Mouse (Mus musculus) kidney, embryonic 16.5 days (tissue): ENCODE measurements around the gene Cdk2ap2. TPM values are rescaled to one million over a fixed set of nuclear protein-coding genes. Genes with fewer than 3 reads are reported as not detected.
"Not testable (repeated sequence)": the region's sequence is repeated elsewhere in the genome, so short reads cannot be mapped to it uniquely, and the experiment has no call there.

ENCODE experiments used
- ATAC-seq: fragments of 200-750 bp; cut with Nextera tagmentation; 2 replicates; pipeline ENCODE4 v1.8.0; 2017; ENCODE audit warnings: moderate TSS enrichment; ENCODE audit not compliant: low FRiP score, low TSS enrichment
- H3K27ac ChIP-seq: fragments of 300-500 bp; sonication (generic); 2 replicates; pipeline ENCODE4 v1.5.1; 2014; ENCODE audit warnings: low read length
- H3K27me3 ChIP-seq: fragments of 300-500 bp; sonication (generic); 2 replicates; pipeline ENCODE4 v1.6.1; 2014; ENCODE audit warnings: low read length, control low read depth, mixed read lengths; ENCODE audit not compliant: insufficient read depth
- H3K36me3 ChIP-seq: fragments of 300-500 bp; sonication (generic); 2 replicates; pipeline ENCODE4 v1.6.1; 2014; ENCODE audit warnings: low read length, control low read depth, mixed read lengths; ENCODE audit not compliant: insufficient read depth
- H3K4me1 ChIP-seq: fragments of 300-500 bp; sonication (generic); 2 replicates; pipeline ENCODE4 v1.6.1; 2014; ENCODE audit warnings: low read length, control low read depth, mixed read lengths; ENCODE audit not compliant: insufficient read depth
- H3K4me2 ChIP-seq: fragments of 300-500 bp; sonication (generic); replicated peaks from 2 replicates; pipeline ENCODE4 v1.6.1; 2014; ENCODE audit warnings: low read depth, low read length
- H3K4me3 ChIP-seq: fragments of 300-500 bp; sonication (generic); 2 replicates; pipeline ENCODE4 v1.5.1; 2014; ENCODE audit warnings: mild to moderate bottlenecking, low read length
- H3K9ac ChIP-seq: fragments of 300-500 bp; sonication (generic); replicated peaks from 2 replicates; pipeline ENCODE4 v1.6.1; 2014; ENCODE audit warnings: low read length
- H3K9me3 ChIP-seq: fragments of 300-500 bp; sonication (generic); 2 replicates; pipeline ENCODE4 v1.6.1; 2016; ENCODE audit warnings: low read length, control low read depth
- WGBS: fragments of 180-500 bp; shearing (Covaris S2); extraction: QIAGEN DNeasy Blood & Tissue Kit; methylation state at CpG from one replicate; pipeline ENCODE4 v1.1.7; 2014; 5-methylcytosine and 5-hydroxymethylcytosine counted together
- polyA plus RNA-seq: library from polyadenylated mRNA; unstranded; fragments of >200 nt; fragmentation: Nextera tagmentation; extraction: Ambion mirVana; gene quantifications from 2 replicates; pipeline ENCODE4 v1.2.1, GENCODE M21; 2015

Gene Cdk2ap2
- polyA plus RNA-seq, 1 experiment from 2014 or later: 138 TPM

DNA sequence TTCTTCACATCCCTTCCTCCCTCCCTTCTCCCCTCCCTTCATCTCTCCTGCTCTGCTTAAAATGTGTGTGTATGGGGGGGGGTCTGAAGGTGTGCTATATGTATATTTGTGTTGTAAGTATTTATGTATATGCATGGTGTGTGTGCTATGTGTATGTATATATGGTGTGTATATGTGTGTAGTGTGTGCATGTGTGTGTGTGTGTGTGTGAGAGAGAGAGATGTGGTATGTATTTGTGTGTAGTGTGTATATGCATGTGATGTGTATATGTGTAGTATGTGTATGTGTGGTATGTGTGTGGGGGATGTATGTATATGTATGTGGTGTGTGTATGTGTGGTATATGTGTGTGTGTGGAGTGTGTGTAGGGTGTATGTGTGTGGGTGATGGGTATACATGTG is 30.1 kb upstream of the Cdk2ap2 start:
- no peaks in the 10 kb centered on the region for H3K9me3 ChIP-seq
- no peak overlapping the region for H3K4me3 ChIP-seq
- 0 out of 2 replicates have a peak, but pooled peaks cover 4% of the 10 kb centered on the region for H3K4me1 ChIP-seq
- H3K36me3 ChIP-seq: no peaks in the 10 kb centered on the region
- no peaks in the 10 kb centered on the region for H3K27me3 ChIP-seq
- no peak overlapping the region for H3K4me2 ChIP-seq
- ATAC-seq: no peak
- H3K27ac ChIP-seq: no peak overlapping the region
- H3K9ac ChIP-seq: no peak overlapping the region

DNA sequence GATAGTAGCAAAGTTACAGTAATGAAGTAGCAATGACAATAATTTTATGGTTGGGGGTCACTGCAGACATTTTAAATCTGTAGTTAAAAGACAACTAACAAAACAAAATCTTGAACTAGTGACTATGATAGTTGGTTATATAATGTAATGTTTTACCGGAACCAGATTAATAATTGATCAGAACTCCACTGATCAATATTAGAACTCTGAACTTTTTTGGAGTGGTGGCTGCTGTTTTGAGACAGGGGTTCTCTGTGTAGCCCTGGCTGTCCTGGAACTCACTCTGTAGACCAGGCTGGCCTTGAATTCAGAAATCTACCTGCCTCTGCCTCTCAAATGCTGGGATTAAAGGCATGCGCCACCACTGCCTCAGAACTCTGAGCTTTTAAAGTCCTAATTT is 28.7 kb upstream of the Cdk2ap2 start:
- not testable (repeated sequence) for H3K4me2 ChIP-seq, H3K4me3 ChIP-seq, H3K9me3 ChIP-seq, H3K36me3 ChIP-seq, H3K27ac ChIP-seq, H3K27me3 ChIP-seq, H3K9ac ChIP-seq, ATAC-seq, H3K4me1 ChIP-seq
- 87% methylated on average over 2 of the region's 2 CpGs for WGBS

DNA sequence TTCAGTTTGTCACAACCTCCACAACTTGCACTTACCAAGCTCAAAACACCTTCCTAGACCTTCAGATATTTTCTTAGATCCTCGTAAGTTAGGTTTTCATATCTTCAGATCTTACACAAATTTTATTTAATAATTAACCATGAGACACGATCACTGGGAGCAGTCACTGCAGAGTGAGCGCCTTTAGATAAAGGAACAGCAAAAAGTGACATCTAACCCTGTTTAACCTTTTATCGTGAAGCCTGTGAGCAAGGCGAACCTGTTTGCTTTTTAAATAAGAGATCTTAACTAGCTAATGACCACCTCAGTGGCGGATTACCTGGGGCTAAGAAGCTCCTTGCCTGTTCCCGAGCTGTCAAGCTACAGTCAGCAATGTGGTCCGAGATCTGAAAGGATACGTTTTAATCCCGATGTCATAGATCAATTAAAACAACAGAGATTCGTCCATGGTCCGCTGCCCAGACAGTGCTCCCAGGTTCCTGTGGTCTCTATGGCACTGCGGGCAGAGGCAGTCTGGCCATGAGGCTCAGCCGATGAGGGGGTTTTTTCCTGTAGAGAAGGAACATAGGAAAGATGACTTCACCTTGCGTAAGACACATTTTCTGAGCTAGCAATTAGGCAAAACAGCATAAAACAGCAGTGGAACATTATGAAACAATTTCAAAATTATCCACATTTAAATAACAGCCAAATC is 28.1 kb upstream of the Cdk2ap2 start:
- Histone ChIP-seq H3K4me2 (no peak overlapping the region), H3K27me3 (no peaks in the 10 kb centered on the region), H3K27ac (no peak overlapping the region), H3K36me3 (no peaks in the 10 kb centered on the region), H3K9me3 (no peaks in the 10 kb centered on the region), H3K4me3 (no peak overlapping the region), H3K4me1 (peaks cover 4% of the 10 kb centered on the region; the same call in 1 of the 2 replicates), H3K9ac (no peak overlapping the region)
- no peak for ATAC-seq
- WGBS: 59% methylated on average over 15 of the region's 15 CpGs

DNA sequence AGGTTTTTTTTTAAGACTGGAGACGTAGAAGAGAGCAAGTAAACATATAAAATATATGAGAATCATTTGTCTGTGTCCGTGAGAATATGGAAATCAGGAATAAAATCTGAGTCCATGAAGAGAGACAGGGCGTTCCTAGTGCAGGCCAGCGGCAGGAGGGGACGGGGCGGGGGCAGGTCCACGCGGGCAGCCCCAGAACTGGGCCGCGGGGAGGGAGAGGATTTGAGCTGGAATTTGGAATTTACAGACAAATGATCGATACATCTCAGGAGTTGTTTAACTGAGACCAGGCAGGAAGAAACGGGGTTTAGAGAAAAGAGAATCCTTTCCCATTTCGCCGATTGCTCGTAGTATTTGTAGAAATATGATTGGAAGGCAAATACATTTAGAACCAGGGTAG is 26.7 kb upstream of the Cdk2ap2 start:
- Histone ChIP-seq H3K4me2 (no peak overlapping the region), H3K9ac (no peak overlapping the region), H3K27ac (no peak overlapping the region), H3K4me3 (no peak overlapping the region), H3K27me3 (no peaks in the 10 kb centered on the region), H3K36me3 (no peaks in the 10 kb centered on the region), H3K4me1 (peaks cover 4% of the 10 kb centered on the region; the same call in 1 of the 2 replicates), H3K9me3 (no peaks in the 10 kb centered on the region)
- no peak for ATAC-seq
- 79% methylated on average over 15 of the region's 15 CpGs for WGBS

DNA sequence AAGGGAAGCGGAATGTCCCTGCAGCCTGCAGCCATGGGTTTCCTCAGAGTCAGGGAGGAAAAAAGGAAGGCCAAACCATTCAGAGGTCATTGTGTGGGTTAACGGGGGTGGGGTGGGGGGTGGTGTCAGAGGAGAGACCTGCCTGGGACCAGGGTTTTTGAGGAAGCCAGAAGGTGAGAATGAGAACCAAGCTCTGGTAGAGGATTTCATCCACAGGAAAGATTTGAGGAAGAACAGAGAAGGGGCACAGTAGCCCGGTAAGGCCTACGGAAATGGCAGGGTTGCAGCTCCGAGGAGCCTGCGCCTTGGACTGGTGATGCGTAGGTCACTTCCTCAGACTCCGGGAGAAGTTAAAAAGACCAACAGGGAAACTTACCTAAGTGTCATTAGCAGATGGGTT is 26.2 kb upstream of the Cdk2ap2 start:
- no peaks in the 10 kb centered on the region for H3K27me3 ChIP-seq
- no peak overlapping the region for H3K27ac ChIP-seq
- no peak overlapping the region for H3K4me3 ChIP-seq
- no peaks in the 10 kb centered on the region for H3K36me3 ChIP-seq
- ATAC-seq: no peak
- peaks cover 4% of the 10 kb centered on the region; the same call in 1 of the 2 replicates for H3K4me1 ChIP-seq
- H3K4me2 ChIP-seq: no peak overlapping the region
- 87% methylated on average over 8 of the region's 8 CpGs for WGBS
- no peak overlapping the region for H3K9ac ChIP-seq
- no peaks in the 10 kb centered on the region for H3K9me3 ChIP-seq

DNA sequence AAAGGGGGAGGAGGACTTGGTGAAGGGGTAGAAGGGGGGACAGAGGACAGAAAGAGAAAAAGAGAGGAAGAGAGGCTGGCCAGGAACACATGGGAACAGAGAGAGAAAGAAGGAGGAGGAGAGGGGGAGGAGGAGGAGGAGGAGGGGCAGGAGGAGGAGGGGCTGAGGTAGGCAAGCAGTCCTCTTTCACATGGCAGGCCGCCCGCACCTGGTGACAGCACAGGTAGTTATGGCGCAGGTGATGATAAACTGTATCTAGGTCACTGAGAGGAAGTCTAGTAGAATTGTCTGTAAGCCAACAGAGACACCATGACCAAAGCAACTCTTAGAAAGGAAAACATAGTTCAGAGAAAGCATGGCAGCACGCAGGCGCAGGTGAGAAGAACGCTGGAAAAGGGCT is 25.6 kb upstream of the Cdk2ap2 start:
- ATAC-seq: no peak
- Histone ChIP-seq H3K27ac (no peak overlapping the region), H3K36me3 (no peaks in the 10 kb centered on the region), H3K27me3 (no peaks in the 10 kb centered on the region), H3K9ac (no peak overlapping the region), H3K4me3 (no peak overlapping the region), H3K9me3 (no peaks in the 10 kb centered on the region), H3K4me2 (no peak overlapping the region), H3K4me1 (peaks cover 4% of the 10 kb centered on the region; the same call in 1 of the 2 replicates)
- WGBS: 95% methylated on average over 6 of the region's 6 CpGs

DNA sequence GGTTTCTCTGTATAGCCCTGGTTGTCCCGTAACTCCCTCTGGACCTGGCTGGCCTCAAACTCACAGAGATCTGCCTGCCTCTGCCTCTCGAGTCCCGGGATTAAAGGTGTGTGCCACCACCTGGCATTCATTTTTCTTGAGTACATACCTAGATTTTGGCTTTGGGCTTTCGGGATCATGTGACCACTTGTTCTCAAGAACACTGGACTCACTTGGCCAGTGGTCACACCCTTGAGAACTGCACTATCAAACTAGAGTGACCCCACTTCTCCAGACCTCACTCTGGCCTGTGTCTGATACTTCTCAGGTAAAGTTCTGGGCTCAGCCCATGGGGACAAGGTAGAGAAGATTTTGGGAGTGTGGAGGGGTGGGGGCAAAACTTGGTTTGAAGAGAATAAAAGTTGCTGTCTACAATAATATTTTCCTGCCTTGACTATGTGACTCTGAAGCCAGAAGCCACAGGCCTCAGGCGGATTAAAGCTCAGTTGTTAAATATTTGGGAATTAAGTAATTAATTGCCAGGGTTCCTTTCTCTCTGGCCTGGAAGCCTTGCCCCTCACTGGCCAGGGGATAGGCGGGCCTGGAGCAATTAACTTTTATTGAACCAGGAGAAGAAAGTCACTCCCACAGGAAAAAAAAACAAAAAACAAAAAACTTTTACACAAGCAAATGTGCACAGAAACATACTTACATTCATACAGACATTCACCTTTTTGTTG is 24.1 kb upstream of the Cdk2ap2 start:
- ATAC-seq: 0 out of 2 replicates have a peak, but pooled peaks have one; percentile 23
- no peak overlapping the region for H3K4me3 ChIP-seq
- H3K4me2 ChIP-seq: no peak overlapping the region
- H3K9ac ChIP-seq: no peak overlapping the region
- WGBS: 73% methylated on average over 6 of the region's 6 CpGs
- no peaks in the 10 kb centered on the region for H3K27me3 ChIP-seq
- H3K9me3 ChIP-seq: no peaks in the 10 kb centered on the region
- no peaks in the 10 kb centered on the region for H3K36me3 ChIP-seq
- H3K4me1 ChIP-seq: peaks cover 4% of the 10 kb centered on the region; the same call in 1 of the 2 replicates
- 0 out of 2 replicates have a peak overlapping the region, but pooled peaks have one; percentile 21 for H3K27ac ChIP-seq

DNA sequence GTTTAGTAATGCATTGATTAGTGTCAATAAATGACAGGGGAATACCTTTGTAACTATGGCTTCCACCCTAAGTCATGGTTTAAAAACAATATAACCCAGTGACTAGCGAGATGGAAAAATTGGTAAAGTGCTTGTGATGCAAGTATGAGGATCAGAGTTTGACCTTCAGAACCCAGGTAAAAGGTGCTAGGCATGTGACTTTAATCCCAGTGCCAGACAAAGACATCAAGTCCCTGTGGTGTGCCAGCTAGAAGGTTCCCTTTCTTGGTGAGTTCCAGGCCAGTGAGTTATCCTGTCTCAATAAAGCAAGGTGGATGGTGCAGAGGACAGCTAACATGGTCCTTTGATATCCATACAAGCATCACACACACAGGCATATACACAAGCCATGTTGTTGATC is 21.5 kb upstream of the Cdk2ap2 start:
- Histone ChIP-seq H3K27ac (no peak overlapping the region), H3K27me3 (no peaks in the 10 kb centered on the region), H3K4me2 (no peak overlapping the region), H3K36me3 (no peaks in the 10 kb centered on the region), H3K9me3 (no peaks in the 10 kb centered on the region), H3K4me1 (no peaks in the 10 kb centered on the region; the same call in 1 of the 2 replicates), H3K9ac (no peak overlapping the region), H3K4me3 (no peak overlapping the region)
- no peak for ATAC-seq
- WGBS: 89% methylated on average over 1 of the region's 1 CpGs

DNA sequence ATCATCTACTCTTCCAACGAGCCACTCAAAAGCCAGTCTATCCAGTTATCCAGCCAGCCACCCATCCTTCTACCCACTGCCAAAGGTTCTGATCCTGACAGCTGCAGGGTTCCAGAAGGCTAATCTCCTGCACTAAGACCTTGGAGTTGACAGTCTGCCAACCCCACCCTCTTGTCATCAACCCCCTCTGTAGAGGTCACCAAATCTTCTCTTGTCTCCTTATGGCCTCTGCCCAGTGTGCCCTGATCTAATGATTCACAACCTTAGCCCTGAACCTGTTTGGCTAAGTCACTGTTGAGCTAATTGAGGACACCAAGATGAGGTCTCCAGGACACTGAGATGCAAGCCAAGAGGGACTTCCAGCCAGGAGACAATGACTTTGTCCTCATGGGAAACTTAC is 17.4 kb upstream of the Cdk2ap2 start:
- H3K4me2 ChIP-seq: no peak overlapping the region
- 85% methylated on average over 1 of the region's 1 CpGs for WGBS

DNA sequence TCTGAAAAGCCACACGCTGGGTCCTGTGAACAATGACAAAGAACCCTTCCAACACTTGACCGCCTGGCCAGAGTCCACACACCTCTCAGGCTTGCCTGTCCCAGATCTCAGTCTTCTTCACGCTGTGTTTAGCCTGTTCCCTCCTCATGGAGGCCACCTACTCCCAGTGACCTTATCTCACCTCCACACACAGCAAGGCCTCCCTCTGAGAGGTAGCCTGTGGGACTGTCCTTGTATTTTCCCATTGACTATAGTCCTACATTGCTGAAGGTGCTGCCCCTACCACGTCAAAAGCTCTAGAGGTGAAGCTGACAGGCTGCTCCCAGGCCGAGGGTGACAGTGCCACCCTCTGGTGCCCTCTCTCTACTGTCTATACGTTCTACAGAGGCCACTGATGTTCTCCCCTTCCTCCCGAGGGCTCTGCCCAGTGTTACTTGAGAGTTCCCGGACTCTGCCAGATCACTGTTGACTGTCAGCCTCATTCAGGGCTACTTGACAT is 16.4 kb upstream of the Cdk2ap2 start:
- no peaks in the 10 kb centered on the region for H3K9me3 ChIP-seq
- no peak overlapping the region for H3K9ac ChIP-seq
- no peak overlapping the region for H3K4me3 ChIP-seq
- H3K4me2 ChIP-seq: no peak overlapping the region
- no peak for ATAC-seq
- no peaks in the 10 kb centered on the region for H3K27me3 ChIP-seq
- H3K4me1 ChIP-seq: no peaks in the 10 kb centered on the region
- no peaks in the 10 kb centered on the region for H3K36me3 ChIP-seq
- no peak overlapping the region for H3K27ac ChIP-seq
- 65% methylated on average over 8 of the region's 8 CpGs for WGBS

More for the DNA sequence above, 17.4 kb upstream of the Cdk2ap2 start:
- no peaks in the 10 kb centered on the region for H3K9me3 ChIP-seq
- H3K36me3 ChIP-seq: no peaks in the 10 kb centered on the region
- H3K4me3 ChIP-seq: no peak overlapping the region
- no peak overlapping the region for H3K9ac ChIP-seq
- no peaks in the 10 kb centered on the region for H3K27me3 ChIP-seq
- no peak overlapping the region for H3K27ac ChIP-seq
- no peak for ATAC-seq
- H3K4me1 ChIP-seq: no peaks in the 10 kb centered on the region
